Mouse (Mus musculus) stomach, postnatal 0 days (tissue): ENCODE measurements at regions not wholly inside any gene's neighbourhood (a gene's known extent, or its start where the extent isn't known, plus 50 kb on each side); places are given as distances from the start of the nearest gene placed in this dataset.

Experiments used
- ATAC-seq: fragments of 200-750 bp; cut with Nextera tagmentation; 2 replicates; pipeline ENCODE4 v1.8.0; 2017; ENCODE audit not compliant: low FRiP score, low TSS enrichment
- DNase-seq: peaks from one replicate; pipeline ENCODE4 v3.0.0-alpha.2; 2016; ENCODE audit warnings: low spot score
- H3K27ac ChIP-seq: fragments of 300-500 bp; sonication (generic); replicated peaks from 2 replicates; pipeline ENCODE4 v1.5.1; 2014; ENCODE audit warnings: mild to moderate bottlenecking, control low read depth
- H3K27me3 ChIP-seq: fragments of 300-500 bp; sonication (generic); 2 replicates; pipeline ENCODE4 v1.6.1; 2014; ENCODE audit warnings: low read length; ENCODE audit not compliant: control insufficient read depth, insufficient read depth
- H3K36me3 ChIP-seq: fragments of 300-500 bp; sonication (generic); 2 replicates; pipeline ENCODE4 v1.6.1; 2014; ENCODE audit warnings: low read length, mixed read lengths; ENCODE audit not compliant: control insufficient read depth, insufficient read depth
- H3K4me1 ChIP-seq: fragments of 300-500 bp; sonication (generic); replicated peaks from 2 replicates; pipeline ENCODE4 v1.6.1; 2014; ENCODE audit warnings: antibody characterized with exemption; ENCODE audit not compliant: control insufficient read depth, insufficient read depth
- H3K4me2 ChIP-seq: fragments of 300-500 bp; sonication (generic); replicated peaks from 2 replicates; pipeline ENCODE4 v1.6.1; 2014; ENCODE audit warnings: low read depth, mild to moderate bottlenecking, control low read depth, moderate library complexity
- H3K4me3 ChIP-seq: fragments of 300-500 bp; sonication (generic); 2 replicates; pipeline ENCODE4 v1.5.1; 2014; ENCODE audit warnings: low read depth, low read length, control low read depth
- H3K9ac ChIP-seq: fragments of 300-500 bp; sonication (generic); 2 replicates; pipeline ENCODE4 v1.6.1; 2014; ENCODE audit warnings: mild to moderate bottlenecking, low read length, control low read depth, mixed read lengths
- H3K9me3 ChIP-seq: fragments of 300-500 bp; sonication (generic); 2 replicates; pipeline ENCODE4 v1.6.1; 2016; ENCODE audit warnings: low read length; ENCODE audit not compliant: control insufficient read depth
- CTCF ChIP-seq: IDR thresholded peaks from 2 replicates; pipeline ENCODE4 v1.5.1; 2016; ENCODE audit warnings: antibody characterized with exemption, low read depth, mild to moderate bottlenecking, moderate library complexity
- EP300 ChIP-seq: optimal IDR thresholded peaks from 2 replicates; pipeline ENCODE3; 2016; ENCODE audit warnings: antibody characterized with exemption
- WGBS: fragments of 180-500 bp; shearing (Covaris S2); extraction: QIAGEN DNeasy Blood & Tissue Kit; methylation state at CpG from one replicate; pipeline ENCODE4 v1.1.7; 2014; 5-methylcytosine and 5-hydroxymethylcytosine counted together

GRCm38 (mm10) chr1:57643466-57644097, 130.4 kb upstream of the Spats2l start:
- TF ChIP-seq EP300 (no peak), CTCF (no peak)
- Histone ChIP-seq H3K4me2 (no peak overlapping the region), H3K36me3 (no peaks in the 10 kb centered on the region), H3K4me3 (no peak overlapping the region), H3K9ac (no peak overlapping the region), H3K27ac (no peak overlapping the region), H3K4me1 (no peaks in the 10 kb centered on the region), H3K27me3 (no peaks in the 10 kb centered on the region), H3K9me3 (no peaks in the 10 kb centered on the region)
- ATAC-seq, result no peak
- DNase-seq, result no peak
- 56% methylated on average over 6 of the region's 6 CpGs for WGBS

GRCm38 (mm10) chr1:57664962-57665361, 109.0 kb upstream of the Spats2l start:
- no peak for TF ChIP-seq CTCF
- TF ChIP-seq EP300, result no peak
- Histone ChIP-seq H3K9ac (no peak overlapping the region), H3K27me3 (no peaks in the 10 kb centered on the region), H3K4me3 (no peak overlapping the region), H3K36me3 (no peaks in the 10 kb centered on the region), H3K27ac (no peak overlapping the region), H3K4me1 (no peaks in the 10 kb centered on the region), H3K4me2 (no peak overlapping the region), H3K9me3 (no peaks in the 10 kb centered on the region)
- no peak for ATAC-seq
- no peak for DNase-seq
- WGBS, result 48% methylated on average over 5 of the region's 5 CpGs

- Histone ChIP-seq H3K36me3 (no peaks in the 10 kb centered on the region), H3K9ac (no peak overlapping the region), H3K9me3 (no peaks in the 10 kb centered on the region), H3K4me2 (no peak overlapping the region), H3K27ac (no peak overlapping the region), H3K27me3 (no peaks in the 10 kb centered on the region), H3K4me3 (no peak overlapping the region), H3K4me1 (no peaks in the 10 kb centered on the region)
- DNase-seq (no peak), ATAC-seq (no peak)
- TF ChIP-seq CTCF, result no peak
- no peak for TF ChIP-seq EP300
- 68% methylated on average over 3 of the region's 3 CpGs for WGBS
Measured at GRCm38 (mm10) chr1:57665724-57666123, 108.2 kb upstream of the Spats2l start.

DNA sequence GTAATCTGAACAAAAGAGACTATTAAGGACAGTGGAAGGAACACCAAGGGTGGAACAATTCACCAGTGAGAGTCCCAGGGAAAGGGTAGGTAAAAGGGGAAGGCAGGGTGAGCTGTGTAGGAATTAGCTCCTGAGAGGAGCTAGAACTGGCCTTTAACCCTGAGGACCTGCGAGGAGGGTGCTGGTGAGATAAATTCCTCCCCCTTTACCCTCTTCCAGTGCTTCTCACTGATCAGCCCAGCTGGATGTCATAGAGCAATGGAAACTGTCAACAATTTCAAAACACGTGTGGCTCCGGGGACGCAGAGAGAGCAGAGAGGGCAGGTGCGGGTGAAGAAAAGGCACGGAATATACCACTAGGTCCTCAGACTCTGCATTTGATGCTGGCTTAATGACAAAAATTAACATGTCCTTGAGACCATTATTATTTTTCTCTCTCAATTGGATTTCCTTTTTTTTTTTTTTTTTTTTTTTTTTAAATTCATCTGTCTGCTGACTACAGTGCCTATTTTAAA, 107.7 kb upstream of the Spats2l start:
- H3K9ac ChIP-seq, result no peak overlapping the region
- H3K27ac ChIP-seq, result no peak overlapping the region
- no peak overlapping the region for H3K4me2 ChIP-seq
- H3K27me3 ChIP-seq, result no peaks in the 10 kb centered on the region
- no peak overlapping the region for H3K4me3 ChIP-seq
- H3K9me3 ChIP-seq, result no peaks in the 10 kb centered on the region
- DNase-seq (no peak), ATAC-seq (no peak)
- TF ChIP-seq EP300 (no peak), CTCF (no peak)
- no peaks in the 10 kb centered on the region for H3K36me3 ChIP-seq
- H3K4me1 ChIP-seq, result no peaks in the 10 kb centered on the region
- 62% methylated on average over 6 of the region's 6 CpGs for WGBS

DNA sequence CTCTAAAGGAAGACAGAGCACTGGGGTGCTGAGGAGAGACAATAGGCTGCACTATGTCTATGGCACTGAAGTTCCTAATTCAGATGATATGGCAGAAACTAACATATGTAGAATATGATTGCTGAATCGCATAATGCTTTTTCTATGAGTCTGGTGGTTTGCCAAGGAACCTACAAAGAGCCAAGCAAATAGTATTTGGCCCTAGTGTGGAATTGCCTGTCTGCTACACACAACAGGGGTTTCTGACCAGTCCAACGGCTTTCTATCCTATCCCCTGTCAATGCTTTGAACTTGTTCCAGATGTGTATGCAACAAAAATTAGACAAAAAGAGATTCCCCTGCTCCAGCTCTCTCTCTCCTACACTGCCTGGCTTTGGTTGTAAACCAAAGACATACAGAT, 100.5 kb upstream of the Spats2l start:
- H3K27ac ChIP-seq, result no peak overlapping the region
- H3K27me3 ChIP-seq, result no peaks in the 10 kb centered on the region
- H3K4me3 ChIP-seq, result no peak overlapping the region
- H3K9ac ChIP-seq, result no peak overlapping the region
- WGBS, result 57% methylated on average over 2 of the region's 2 CpGs
- H3K9me3 ChIP-seq, result no peaks in the 10 kb centered on the region
- TF ChIP-seq EP300 (no peak), CTCF (no peak)
- DNase-seq (no peak), ATAC-seq (no peak)
- no peak overlapping the region for H3K4me2 ChIP-seq
- no peaks in the 10 kb centered on the region for H3K4me1 ChIP-seq
- H3K36me3 ChIP-seq, result no peaks in the 10 kb centered on the region

DNA sequence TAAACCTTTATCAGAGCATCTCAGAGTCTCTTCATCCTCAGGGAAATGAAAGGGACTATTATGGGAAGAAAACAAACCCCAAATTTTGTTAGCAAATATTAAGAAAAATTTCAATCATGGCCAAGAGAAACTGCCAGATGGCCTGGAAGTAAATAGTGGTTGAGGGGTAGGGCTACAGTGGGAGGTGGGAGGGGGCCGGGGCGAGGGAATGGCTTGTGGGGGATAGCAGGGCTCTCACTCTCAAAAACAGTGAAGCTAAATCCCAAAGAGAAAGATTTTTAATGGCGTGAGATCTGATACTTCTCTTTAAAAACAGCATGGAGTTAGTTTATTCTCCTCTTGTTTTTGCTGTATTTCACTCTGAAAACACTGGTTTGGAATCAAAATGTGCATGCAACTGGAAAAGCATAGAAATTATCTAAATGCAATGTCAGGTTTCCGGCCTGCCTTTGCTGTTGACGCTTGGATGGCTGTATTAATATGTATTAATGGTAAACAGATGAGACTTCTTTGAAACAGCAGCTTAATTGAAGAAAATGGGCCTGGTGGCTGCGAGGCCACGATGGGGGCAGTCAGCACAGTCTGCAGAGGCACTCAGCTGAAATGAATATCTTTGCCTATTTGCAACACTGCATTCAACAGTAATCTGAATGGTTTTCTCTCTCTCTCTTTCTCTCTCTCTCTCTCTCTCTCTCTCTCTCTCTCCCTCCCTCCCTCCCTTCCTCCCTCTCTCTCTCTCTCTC, 99.8 kb upstream of the Spats2l start:
- Histone ChIP-seq H3K27me3 (no peaks in the 10 kb centered on the region), H3K9me3 (no peaks in the 10 kb centered on the region), H3K36me3 (no peaks in the 10 kb centered on the region), H3K27ac (no peak overlapping the region), H3K9ac (no peak overlapping the region), H3K4me2 (no peak overlapping the region), H3K4me1 (no peaks in the 10 kb centered on the region), H3K4me3 (no peak overlapping the region)
- no peak for TF ChIP-seq EP300
- no peak for TF ChIP-seq CTCF
- 65% methylated on average over 7 of the region's 7 CpGs for WGBS
- ATAC-seq (no peak), DNase-seq (no peak)
